Mouse (Mus musculus) small intestine, adult 10 weeks (tissue): ENCODE data around the gene Nop58. TPM values are rescaled to one million over a fixed set of nuclear protein-coding genes. Genes with fewer than 3 reads are reported as not detected.

Experiments
- polyA plus RNA-seq: library from polyadenylated mRNA; stranded (reverse); fragments of 350-450 nt; fragmentation: Illumina TruSeq; extraction: RNeasy Lipid Tissue Mini Kit (QIAGEN cat#74804); gene quantifications from one replicate; pipeline ENCODE4 v1.2.3, GENCODE M21; 2014; ENCODE audit warnings: low replicate concordance

Nop58 gene
- 368 TPM for polyA plus RNA-seq

GRCm38 (mm10) chr1:59684819-59685755 is at the start of gene Nop58:
Gene Nop58 (plus strand): TSS chr1:59684971.

DNA sequence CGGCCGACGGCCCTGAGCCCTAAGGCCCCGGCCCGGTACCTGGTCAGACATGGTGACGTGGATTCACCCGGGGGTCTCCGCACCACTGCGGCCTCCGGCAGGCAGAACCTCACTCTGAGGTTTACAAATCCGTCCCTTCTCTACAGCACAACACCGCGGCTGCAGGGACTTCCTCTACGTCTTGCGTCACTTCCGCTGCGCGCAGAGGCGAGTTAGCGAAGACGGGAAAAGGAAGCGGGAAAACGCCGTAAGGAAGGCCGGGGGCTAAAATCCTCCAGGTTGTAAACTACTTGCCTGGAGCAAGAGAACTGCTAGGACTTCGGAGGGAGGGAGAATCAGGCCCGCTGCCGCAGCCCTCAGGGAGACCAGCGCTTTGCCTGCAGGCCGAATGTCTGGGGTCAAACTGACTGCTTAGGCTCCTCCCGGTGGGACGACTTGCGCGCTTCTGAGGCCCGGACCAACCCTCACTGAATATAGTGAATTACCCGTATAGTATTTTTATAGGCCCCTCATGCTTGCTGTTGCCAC is 14.1 kb upstream of the Nop58 start, which contains the start of gene Sumo1:
Gene Sumo1 (minus strand): TSS at position 194 of the 528 bp plus-strand sequence.

DNA sequence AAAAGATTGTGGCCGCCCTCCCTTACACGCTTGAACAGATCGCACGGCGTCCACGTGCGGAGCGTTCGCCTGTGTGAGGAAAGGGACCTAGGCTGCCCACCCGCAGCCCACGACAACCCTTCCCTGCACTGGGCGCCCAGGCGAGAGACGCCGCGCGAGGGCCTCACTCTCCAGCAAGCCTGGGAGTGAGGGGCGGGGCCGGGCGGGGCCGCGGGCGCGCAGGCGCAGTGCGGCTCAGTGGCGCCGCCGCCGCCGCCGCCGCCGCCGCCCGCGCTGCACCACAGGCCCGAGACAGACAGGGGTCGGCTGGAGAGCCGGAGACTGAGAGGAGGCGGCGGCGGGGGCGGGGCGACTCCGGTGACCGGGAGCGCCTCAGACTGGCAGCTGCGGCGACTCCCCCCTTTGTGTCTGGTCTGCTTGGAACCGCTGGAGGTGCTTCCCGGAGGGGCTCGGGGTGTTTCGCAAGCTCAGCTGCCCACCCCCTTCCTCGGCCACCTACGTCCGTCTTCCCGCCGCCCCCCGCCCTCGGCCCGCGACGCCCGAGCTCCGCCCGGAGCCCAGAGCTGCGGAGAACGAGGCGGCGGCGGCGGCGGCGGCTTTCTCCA is 78.5 kb downstream of the Nop58 start, which contains the start of gene Bmpr2:
Gene Bmpr2 (plus strand): TSS at position 237 of the 605 bp plus-strand sequence.

Other genes starting within 250 kb of the Nop58 start
- gene Fzd7, start 202.5 kb upstream of the Nop58 start, polyA plus RNA-seq = 14.7 TPM
- 0.89 TPM for gene Gm973, start 168.7 kb upstream of the Nop58 start, polyA plus RNA-seq
- gene Sumo1, start 14.1 kb upstream of the Nop58 start, polyA plus RNA-seq = 620 TPM
- gene Bmpr2, start 78.4 kb downstream of the Nop58 start, polyA plus RNA-seq = 38.3 TPM
- gene Fam117b, start 228.0 kb downstream of the Nop58 start, polyA plus RNA-seq = 23.1 TPM